Mouse (Mus musculus) small intestine, adult 2 months (tissue): ENCODE measurements around the gene Sesn3.

Experiments
- CTCF ChIP-seq: fragments of 200-500 bp; IDR thresholded peaks from 2 replicates; pipeline ENCODE4 v1.5.1; 2012; ENCODE audit warnings: low read depth, mild to moderate bottlenecking, control low read depth, inconsistent platforms, low read length, moderate library complexity, mixed read lengths; ENCODE audit not compliant: insufficient replicate concordance, insufficient read length; ENCODE audit errors: extremely low read depth
- POLR2A ChIP-seq: fragments of 200-500 bp; IDR thresholded peaks from 2 replicates; pipeline ENCODE4 v1.6.1; 2012; ENCODE audit warnings: low read depth, mild to moderate bottlenecking, control low read depth, inconsistent platforms, low read length, moderate library complexity

- TF ChIP-seq POLR2A = peak; percentile 46; the same call in 1 of the 2 replicates
- peak; percentile 31; the same call in 1 of the 2 replicates for TF ChIP-seq CTCF
Observed at GRCm38 (mm10) chr9:14274986-14275720, at the start of gene Sesn3.
